Mouse (Mus musculus) stomach, adult 2 months (tissue): Measurements from ENCODE around the gene Coq10b. TPM values are rescaled to one million over a fixed set of nuclear protein-coding genes. Genes with fewer than 3 reads are reported as not detected.

ENCODE experiments used
- polyA plus RNA-seq: library from polyadenylated mRNA; depleted of rRNA; stranded (reverse); fragments of >200 nt; gene quantifications from 2 replicates; pipeline ENCODE4 v1.2.3, GENCODE M21; 2012; rRNA removed

Coq10b gene
- polyA plus RNA-seq = 3.3 and 4.0 TPM in 2 replicates

DNA sequence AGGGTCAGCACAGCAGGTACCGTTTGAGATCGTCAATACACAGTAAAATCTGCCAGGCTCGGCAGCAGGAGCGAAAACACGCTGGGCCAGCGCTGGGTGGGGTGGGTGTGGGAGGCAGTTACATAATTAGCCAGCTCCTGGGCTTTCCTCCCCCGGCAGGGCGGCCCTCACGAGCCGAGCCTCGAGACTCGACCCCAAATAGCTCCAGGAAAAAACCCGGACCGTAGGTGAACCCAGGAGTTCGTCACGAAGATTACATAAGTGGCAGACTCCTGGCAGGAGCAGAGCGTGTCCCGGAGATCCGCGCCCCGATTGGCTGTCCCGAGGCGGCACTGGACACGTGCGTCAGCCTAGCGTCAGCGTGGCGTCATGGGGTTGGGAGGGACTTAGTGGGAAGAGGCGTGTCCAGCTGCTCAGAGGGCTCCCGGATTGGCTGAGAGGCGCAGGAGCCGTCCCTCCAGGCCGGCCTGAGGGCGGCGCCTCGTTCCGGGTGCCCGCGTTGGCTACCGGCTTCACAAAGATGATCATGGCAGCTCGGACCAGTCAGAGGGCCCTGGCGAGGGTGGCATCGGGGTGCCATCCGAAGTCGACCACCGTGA lies at the start of gene Coq10b:
TSS of gene Coq10b (plus strand) at position 416 of the 599 bp plus-strand sequence.

GRCm38 (mm10) chr1:55027253-55027801 lies 25.2 kb upstream of the Coq10b start, which contains the start of gene Sf3b1:
Gene Sf3b1 (minus strand): TSS chr1:55027481.

DNA sequence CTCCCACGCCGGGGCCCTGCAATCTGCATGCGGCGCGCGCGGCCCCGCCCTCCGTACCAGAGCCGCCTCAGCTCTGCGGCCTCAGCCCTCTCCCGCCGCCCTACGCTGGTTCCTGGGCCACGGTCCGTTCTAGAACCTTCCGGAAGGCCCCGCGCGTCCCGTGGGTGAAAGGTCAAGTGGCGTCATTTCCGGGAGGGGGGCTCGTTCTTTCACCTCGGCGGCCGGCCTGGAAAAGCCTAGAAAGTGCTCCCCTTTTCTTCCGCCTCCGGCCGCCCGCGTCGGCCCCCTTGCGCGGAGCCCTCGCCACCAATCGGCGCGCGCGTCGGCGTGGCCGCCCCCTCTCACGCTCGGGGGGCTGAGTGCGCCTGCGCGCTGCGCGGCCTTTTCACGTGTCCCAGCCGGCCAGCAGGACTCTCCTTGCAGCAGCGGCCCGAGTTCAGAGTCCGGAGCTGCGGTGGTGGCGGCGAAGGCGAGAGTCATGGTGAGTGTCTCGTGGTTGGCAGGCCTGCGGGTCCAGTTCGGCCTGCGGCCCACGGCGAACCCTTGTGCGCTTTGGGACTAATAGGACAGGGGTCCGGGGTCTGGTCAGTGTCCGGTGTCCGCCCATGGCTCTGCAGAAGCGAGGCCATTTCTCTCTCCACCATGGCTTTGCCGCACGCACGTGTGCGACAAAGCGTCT lies 35.5 kb downstream of the Coq10b start, which contains the start of the genes Hspe1 and Hspd1:
TSS of gene Hspe1 (plus strand) at position 201 of the 679 bp plus-strand sequence.
TSS of gene Hspd1 (minus strand) at position 312 of the 679 bp plus-strand sequence.

Other genes with a start within 250 kb of the Coq10b start
- gene Ankrd44, start 126.4 kb upstream of the Coq10b start, polyA plus RNA-seq = 1.2 and 1.7 TPM in 2 replicates
- 3.2 and 4.9 TPM in 2 replicates for gene Sf3b1, start 25.3 kb upstream of the Coq10b start, polyA plus RNA-seq
- 9.0 and 11.1 TPM in 2 replicates for gene Hspe1, start 35.4 kb downstream of the Coq10b start, polyA plus RNA-seq
- 4.1 and 5.6 TPM in 2 replicates for gene Hspd1, start 35.5 kb downstream of the Coq10b start, polyA plus RNA-seq
- gene Mob4, start 78.5 kb downstream of the Coq10b start, polyA plus RNA-seq = 1.8 and 2.5 TPM in 2 replicates
- gene Rftn2, start 174.0 kb downstream of the Coq10b start, polyA plus RNA-seq = 0.26 and 0.58 TPM in 2 replicates
- gene Mars2, start 184.4 kb downstream of the Coq10b start, polyA plus RNA-seq = 0.91 and 1.3 TPM in 2 replicates